Mouse (Mus musculus) CH12.LX (cell line): ENCODE measurements at regions not wholly inside any gene's neighbourhood (a gene's known extent, or its start where the extent isn't known, plus 50 kb on each side); places are given as distances from the start of the nearest gene placed in this dataset.

ENCODE experiments used
- CTCF ChIP-seq, 2 experiments: IDR thresholded peaks in 1 of 2; conservative IDR thresholded peaks in 1 of 2; 2 replicates each; pipeline ENCODE4 v1.5.1; 2011 to 2012; ENCODE audit warnings: low read depth in 2 of 2, low read length in 2 of 2, improper control_type of control experiment in 1 of 2, inconsistent platforms in 1 of 2, mild to moderate bottlenecking in 1 of 2, moderate library complexity in 1 of 2
- MYC ChIP-seq: IDR thresholded peaks from 2 replicates; pipeline ENCODE4 v1.6.1; 2011; ENCODE audit warnings: low read depth, mild to moderate bottlenecking, improper control_type of control experiment, low read length
- NELFE ChIP-seq: IDR thresholded peaks from 2 replicates; pipeline ENCODE4 v1.6.1; 2011; ENCODE audit warnings: low read depth, low read length, improper control_type of control experiment
- POLR2A ChIP-seq: IDR thresholded peaks from 2 replicates; pipeline ENCODE4 v1.6.1; 2011; ENCODE audit warnings: low read depth, mild to moderate bottlenecking, improper control_type of control experiment, low read length
- TBP ChIP-seq: conservative IDR thresholded peaks from 2 replicates; pipeline ENCODE4 v1.6.1; 2011; ENCODE audit warnings: low read depth, low read length, improper control_type of control experiment

DNA sequence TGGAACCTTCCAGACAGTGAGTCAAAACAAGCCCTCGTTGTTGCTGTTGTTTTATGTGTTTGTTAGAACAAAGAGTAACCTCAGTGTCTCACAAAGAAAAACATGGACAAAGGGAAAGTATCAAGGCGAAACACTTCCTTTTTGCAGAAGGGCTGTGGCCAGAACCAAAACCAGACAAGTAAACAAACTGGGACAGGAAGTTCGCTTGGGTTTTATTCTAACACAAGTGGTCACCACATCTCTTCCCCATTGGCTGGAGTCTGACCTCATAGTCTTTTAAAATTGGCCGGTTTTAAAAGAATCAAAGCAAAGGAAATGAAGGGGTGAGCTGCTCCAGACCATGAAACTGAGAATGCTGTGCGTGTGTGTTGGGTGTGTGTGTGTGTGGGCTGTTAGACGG, 194.4 kb upstream of the Egln3 start:
- TF ChIP-seq CTCF (conservative IDR thresholded peaks at IDR 0.05 in 1 of 2, IDR thresholded peaks at IDR 0.05 in 1 of 2; ENCODE audit: low read depth in 2 of 2, low read length in 2 of 2) (no peak), POLR2A (no peak), TBP (no peak), NELFE (no peak), MYC (no peak)
